Mouse (Mus musculus) v-Abl transformed pro-B cells (cell line): ENCODE results near the gene Ctnnbip1.

ENCODE experiments used
- in situ Hi-C, 2 experiments: fragments of 400-800 bp; cut with MboI; formaldehyde crosslinking; loops; one replicate each; pipeline ENCODE4 v1.15.1; 2025; ENCODE audit not compliant: unreplicated experiment in 2 of 2

Ctnnbip1 gene

DNA sequence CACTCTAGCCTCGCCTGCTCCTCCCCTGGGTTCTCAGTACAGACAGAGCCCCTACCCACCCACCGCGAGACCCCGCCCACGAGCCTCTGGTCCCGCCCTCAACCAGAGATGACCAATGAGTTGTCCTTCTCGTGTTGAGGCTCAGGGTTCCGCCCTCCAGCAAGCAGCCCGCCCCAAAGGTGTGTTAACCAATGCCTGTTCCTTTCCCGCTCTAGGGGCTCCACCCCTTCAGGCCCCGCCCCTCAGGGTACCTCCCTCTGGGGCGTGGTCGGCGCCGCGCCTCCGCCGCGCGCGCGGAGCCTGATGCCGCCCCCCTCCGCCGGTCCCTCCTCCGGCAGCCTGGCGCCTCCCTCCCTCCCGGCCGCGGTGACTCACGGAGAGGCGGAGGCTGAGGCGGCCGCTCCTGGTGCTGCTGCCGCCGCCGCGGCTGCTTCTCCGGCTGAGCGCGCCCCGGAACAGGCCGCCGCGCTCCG lies at the start of gene Ctnnbip1:
Gene Ctnnbip1 (plus strand): TSS at position 369 of the 473 bp plus-strand sequence.
- in situ Hi-C loops: no loop called here

DNA sequence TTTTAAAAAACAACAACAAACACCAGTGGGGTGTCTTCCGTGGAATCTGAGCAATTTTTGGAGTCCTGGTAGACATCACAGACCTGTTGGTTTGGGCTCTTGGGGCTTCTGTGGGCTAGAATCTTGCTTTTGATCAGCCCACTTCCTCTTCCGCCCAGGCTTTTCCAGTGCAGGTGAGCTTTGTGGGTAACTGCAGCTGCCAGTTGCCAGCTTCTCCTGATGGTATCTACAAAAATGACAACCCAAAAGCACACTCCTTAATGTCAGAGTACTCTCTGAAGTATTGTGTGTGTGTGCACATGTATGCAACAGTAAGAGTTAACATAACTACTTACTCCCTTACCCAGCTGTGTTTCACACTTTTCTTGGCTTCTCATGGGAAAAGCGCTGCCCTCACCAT lies 48.5 kb upstream of the Ctnnbip1 start:
- in situ Hi-C loops: no loop called here

DNA sequence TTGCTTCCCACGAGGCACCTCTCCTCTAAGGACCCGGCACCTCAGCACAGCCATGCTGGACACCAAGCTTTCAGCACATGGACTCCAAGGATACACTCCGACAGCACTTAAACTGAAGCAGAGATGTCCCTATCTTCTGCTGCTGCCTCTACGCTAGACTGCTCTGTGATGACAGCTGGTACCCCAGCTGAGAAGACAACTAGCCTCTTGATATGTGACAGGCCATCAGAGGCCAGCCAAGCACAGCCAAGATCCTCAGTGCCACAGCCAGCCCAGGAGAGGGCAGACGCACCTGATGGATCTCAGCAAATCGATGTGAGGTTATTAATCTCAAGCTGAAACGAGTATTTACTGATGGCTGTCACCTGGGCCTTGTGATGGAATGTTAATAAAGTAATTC lies 42.9 kb upstream of the Ctnnbip1 start:
- in situ Hi-C loops: no loop called here

DNA sequence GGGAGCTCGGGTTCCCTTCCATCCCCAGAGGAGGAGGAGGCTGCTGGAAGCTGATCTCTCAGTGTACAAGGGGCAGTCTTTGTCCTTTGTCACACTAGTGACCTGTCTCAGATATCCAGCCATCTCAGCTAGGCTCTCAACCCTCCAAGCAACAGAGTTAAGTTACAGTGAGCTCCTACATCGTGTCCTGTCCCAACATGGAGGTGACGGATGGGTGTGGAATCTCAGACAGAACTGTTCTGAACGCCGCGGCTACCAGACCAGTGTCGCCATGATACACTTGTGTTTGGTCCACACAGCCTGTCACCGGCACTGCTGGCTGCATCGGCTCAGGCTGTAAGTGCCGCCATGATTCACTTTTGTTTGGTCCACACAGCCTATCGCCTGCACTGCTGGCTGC lies 41.0 kb upstream of the Ctnnbip1 start, which contains the start of gene Tmem274:
Gene Tmem274 (plus strand): TSS at position 301 of the 400 bp plus-strand sequence.
- in situ Hi-C loops: no loop called here

DNA sequence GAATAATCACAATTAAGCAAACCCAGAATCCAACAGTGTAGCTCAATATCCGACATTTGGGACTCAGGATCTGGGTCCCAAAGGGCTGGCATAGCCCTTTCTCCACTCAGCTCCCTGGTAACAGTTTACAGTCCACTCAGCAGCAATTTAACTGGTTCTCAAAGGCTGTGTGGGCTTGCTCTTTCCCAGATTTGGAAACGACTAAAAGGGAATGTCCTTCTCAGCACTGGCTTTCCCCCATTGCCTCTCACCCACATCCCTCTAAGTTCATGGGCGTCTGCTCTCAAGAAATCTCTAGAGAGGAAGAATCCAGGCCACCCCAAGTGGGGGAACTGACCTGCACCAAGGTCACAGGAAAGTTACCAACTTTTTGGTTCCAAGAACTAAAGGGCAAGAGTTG lies 33.5 kb upstream of the Ctnnbip1 start:
- in situ Hi-C loops: no loop called here

DNA sequence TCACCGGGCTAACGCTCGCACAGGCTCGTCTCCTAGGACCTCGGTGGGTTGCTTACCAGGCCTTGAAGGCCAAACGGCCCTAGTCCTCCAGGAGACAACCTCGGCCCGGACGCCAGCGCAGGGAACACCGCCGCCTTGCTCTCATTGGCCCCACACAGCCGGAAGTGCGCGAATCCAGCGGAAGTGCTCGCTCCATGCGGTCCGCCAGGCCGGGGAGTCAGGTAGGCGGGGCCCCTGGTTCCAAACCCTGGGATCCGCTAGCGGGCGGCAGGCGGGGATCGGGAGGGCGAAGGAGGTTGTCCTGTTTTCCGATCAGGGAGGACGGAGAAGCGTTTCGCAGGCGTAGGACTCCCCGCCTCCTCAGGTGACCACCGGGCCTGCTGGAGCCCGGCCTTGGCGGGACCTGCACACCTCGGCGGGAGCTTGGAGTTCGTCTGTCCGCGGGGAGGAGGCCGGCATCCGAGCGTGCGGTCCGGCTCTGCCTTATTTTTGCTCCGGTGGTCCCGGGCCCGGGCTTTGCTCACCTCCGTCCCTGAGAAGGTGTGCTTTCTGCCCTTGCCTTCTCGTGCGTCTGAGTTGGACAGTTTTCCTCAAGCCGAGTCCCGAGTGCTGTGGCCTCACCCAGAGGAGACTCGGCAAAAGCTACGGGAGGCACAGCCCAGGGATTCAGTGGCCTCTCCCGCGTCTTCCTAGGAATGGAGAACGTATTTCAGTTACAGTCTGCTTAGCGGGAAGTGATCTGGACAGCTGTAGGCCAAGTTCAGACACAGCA lies 32.8 kb upstream of the Ctnnbip1 start, which contains the start of the genes Nmnat1 and Lzic:
Gene Nmnat1 (minus strand): TSS at position 150 of the 772 bp plus-strand sequence.
Gene Lzic (plus strand): TSS at position 177 of the 772 bp plus-strand sequence.
- in situ Hi-C loops: no loop called here

DNA sequence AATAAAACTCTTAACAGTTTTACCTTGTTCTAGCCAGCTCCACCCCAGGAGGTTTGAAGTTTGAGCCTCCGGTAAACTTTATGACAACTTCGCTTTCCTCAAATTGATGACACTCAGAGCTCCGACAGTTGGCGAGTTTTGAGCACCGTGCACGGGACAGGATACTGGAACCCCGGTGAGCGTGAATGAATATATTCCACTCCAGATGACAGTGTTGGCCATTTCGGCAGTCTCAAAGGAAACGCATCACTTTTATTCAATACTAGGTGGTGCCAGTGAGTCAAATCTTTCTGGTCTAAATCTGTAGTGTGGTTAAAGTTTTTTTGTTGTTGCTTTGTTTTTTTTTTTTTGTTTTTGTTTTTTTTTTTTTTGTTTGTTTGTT lies 32.2 kb upstream of the Ctnnbip1 start:
- in situ Hi-C loops: no loop called here

DNA sequence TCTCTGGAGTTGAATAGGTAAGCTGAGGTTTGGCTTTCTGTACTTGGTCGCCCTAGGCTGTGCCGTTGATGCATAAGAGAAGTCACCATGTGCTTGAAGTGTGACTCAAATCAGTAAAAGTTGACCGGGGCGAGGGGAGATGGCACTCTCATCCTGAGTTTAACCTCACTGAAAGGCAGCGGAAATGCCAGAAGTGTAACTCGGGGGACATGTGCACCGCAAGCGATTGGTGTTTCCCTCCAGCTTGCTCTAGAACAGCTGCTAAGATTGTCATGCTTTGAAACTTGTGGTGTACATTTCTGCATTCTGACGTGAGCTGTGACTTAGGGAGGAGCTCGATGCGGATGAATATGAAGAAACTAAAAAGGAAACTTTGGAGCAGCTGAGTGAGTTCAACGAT lies 30.3 kb upstream of the Ctnnbip1 start:
- in situ Hi-C loops: no loop called here

DNA sequence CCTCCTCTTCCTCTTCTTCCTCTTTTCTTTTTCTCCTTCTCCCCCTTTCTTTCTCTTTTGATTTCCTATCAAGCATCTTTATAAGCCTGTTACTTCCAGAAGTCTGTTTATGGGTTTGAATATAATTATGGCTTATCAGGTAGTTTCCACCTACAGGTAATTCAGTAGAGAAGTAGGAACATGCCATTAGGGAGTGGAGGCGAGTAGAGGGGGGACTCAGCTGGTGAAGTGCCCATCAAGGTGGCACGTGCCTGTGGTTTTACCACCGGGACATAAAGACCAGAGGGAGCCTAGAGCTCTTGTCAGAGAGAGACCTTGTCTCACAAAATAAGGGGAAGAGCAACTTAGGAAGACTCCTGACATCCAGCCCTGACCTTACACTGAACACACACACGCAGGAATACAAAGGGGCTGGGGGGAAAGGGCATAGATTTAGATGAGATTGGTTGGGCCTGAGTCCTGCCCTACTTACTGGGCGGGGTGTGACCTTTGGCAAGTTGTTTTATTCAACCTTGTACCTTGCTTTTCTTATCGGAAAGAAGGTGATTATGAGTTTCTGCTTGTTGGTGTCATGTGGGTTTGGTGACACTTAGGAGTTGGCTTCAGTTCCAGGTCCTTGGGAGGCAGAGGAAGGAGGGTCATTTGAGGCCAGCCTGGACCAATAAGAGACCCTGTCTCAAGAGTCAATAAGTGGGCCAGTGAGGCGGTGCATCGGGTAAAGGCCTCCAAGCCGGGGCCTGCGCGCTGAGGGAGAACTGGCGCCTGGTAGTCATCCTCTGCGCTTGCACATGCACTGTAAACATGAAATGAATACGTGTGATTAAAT lies 28.4 kb upstream of the Ctnnbip1 start:
- in situ Hi-C loops: loop anchor here in 1 of 2 experiments (5.0 kb wide), 1 partner anchor 37 kb away; the partner anchor contains the start of gene Rbp7

DNA sequence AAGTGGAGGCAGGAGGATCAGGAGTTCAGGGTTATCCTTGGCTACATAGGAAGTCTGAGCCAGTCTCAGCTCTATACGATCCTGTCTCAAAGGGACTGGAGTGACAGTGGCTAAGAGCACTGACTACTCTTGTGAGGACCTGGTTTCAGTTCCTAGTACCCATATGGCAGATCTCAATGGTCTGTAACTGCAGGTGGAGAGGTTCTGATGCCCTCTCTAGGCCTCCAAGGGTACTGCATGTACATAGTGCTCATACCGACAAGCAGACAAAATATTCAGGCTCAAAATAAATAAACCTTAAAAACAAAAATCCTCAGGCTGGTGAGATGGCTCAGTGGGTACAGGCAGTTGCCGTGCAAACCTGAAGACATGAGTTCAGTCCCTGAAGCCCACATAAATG lies 26.9 kb upstream of the Ctnnbip1 start:
- in situ Hi-C loops: loop anchor here in 1 of 2 experiments (5.0 kb wide), 1 partner anchor 39 kb away; the partner anchor contains the start of gene Rbp7

DNA sequence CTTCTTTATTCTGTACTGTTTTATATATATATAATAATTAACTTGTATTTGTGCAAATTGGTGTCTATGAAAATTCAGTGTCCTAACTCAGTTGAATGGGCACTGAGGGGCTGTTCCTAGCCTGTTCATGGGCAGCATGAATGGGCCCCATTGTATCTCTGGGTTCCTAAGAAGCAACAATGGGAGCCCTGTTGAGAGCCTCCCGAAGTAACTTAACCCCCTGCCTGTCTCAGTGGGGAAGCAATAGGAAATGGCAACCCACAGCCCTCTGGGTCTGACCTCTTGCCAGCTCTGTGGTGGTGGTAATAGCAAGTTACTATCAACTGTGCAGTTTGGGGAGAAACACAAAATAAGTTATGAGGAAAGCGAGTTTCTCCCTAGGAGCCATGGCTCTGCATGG lies 21.4 kb upstream of the Ctnnbip1 start:
- in situ Hi-C loops: no loop called here

DNA sequence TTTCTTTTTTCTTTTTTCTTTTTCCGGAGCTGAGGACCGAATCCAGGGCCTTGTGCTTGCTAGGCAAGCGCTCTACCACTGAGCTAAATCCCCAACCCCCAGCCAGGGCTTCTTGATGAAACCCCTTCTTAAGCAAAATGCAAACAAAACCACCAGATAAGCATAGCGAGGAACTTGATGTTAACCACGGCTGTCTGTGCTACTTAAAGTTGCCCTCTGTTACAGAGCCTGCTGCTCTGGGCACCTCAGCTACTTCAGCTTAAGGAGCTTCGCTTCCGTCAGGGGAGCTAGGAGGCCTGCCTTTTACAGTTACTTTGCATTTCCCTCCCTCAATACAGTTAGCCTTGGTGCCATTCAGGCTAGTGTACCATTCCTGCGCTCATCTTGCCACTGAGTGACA lies 19.1 kb upstream of the Ctnnbip1 start:
- in situ Hi-C loops: no loop called here

DNA sequence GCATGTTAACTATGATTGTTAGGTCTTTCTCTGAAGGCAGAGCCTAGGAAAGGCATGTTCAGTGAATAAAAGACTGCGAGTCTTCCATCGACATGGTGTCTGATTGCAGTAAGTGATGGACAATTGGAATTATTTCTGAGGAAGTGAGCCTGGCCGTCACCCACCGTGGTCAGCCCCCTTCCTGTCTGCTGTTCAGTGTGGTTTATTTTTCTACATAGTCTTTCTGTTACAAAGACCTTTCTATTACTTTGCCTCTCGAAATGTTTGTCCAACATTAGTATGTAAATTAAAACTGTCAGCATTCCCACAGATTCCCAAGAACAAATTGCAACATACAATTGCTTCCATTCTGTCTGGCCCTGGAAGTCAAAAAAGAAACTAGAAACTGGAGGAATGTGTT lies 18.2 kb upstream of the Ctnnbip1 start:
- in situ Hi-C loops: no loop called here

DNA sequence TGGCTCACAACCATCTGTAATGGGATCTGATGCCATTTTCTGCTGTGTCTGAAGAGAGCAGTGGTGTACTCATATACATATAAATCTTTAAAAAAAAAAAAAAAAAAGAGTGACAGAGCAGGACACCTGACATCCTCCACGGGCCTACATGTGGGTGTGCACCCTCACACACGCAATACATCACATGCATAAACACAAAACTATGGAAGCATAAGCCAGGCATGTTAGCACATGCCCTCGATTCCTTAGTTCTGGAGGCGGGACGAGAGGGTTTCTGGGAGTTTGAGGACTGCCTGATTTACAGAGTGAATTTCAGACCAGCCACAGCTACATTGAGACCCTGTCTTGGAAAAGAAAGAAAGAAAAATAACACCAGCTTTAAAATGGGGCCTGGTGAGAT lies 13.7 kb upstream of the Ctnnbip1 start:
- in situ Hi-C loops: no loop called here

DNA sequence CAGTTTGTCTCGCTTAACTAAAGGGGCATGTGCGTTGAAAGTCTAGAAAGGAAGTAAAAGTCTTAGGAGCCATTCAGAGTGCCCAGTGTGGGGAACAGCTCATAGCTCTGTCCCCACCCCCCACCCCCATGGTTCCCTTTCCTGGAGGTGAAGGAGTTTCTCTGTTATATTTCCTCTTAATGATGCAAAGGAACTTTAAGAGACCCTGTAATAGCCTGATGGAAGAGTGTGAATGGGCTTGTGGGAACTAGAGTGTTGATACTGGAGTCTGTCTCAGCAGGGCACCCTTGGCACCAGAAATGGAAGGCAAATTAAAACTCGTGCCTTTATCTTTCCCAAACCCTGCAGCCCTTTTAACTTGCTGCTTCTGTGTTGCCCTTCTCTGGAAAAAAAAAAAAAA lies 13.2 kb upstream of the Ctnnbip1 start:
- in situ Hi-C loops: no loop called here

DNA sequence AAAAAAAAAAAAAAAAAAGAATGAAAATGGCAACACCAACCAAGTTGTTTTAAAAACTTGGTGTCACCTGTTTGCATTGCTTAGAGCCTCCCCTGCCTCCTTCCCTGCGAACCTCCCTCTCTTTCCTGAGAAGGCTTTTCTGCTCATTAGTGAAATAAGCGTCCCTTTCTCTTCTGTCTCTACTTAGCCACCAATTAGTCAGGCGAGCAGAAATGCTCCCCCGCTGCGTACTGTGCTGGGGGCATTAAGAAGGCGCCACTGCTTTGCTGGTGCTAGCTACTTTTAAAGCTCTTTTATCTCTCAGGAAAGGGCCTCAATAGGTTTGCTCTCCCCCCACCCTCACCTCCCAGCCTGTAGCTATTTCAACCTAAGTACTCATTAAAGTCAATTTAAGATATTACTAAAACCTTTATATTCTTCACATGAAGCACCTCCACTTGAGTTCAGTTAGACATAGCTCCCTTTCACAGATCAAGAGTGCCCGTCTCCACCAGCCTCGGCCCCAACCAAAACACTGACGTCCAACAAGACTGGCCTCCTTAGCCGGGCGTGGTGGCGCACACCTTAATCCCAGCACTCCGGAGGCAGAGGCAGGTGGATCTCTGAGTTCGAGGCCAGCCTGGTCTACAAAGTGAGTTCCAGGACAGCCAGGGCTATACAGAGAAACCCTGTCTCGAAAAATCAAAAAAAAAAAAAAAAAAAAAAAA lies 12.6 kb upstream of the Ctnnbip1 start:
- in situ Hi-C loops: no loop called here

DNA sequence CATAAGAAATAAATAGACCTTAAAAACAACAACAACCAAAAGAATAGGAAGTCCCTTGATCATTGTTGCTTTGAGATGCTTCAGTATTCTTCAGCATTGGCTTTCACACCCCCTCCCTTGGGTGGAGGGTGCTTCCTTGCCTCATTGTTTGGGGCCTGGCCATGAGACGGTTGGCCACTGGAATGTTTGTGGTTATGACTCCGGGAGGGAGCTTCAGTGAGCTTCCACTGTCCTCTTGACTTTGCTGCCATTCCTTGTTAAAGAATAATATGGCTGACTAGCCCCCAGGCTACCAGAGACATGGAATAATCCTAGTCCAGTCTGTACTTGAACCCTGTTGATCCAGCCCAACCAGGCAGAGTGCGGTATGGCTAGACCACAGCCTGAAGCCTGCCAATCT lies 11.1 kb upstream of the Ctnnbip1 start:
- in situ Hi-C loops: no loop called here

DNA sequence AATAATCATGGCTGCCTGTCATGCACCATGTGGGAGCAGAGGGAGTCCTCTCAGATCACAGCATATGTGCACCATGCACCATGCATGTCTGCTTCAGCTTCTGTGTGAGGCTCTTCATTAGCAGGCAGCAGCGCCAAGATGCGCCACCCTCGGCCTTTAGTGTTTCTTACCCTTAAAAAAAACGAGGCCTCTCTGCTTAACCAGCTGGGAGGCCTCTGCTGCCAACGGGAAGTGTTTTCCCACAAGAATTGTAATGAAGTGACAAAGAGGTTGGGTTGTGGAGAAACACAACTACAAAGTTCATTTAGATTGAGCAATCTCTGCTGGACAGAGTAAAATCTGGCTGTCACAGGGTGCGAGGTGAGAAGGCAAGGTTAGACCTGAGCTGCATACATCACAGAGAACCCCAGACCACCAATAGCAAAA lies 6.8 kb upstream of the Ctnnbip1 start:
- in situ Hi-C loops: no loop called here

DNA sequence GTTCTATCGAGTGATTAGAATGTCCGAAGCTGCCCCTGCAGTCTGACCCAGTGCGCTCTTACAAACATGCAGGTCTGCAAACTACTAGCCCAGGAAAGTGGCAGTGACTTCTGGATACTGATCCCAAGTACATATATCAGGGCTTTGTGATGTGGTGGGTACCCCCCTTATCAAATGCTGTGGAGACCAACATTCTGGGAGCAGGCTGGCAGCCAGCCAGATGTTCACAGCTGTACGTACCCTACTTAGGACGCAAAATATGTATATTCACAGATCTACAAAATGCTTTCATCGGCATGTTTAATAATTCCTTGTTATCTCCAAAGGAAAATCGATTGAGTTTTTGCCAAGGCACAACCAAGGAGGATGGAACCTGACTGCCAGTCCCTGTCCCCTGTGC lies 6.0 kb upstream of the Ctnnbip1 start:
- in situ Hi-C loops: no loop called here

DNA sequence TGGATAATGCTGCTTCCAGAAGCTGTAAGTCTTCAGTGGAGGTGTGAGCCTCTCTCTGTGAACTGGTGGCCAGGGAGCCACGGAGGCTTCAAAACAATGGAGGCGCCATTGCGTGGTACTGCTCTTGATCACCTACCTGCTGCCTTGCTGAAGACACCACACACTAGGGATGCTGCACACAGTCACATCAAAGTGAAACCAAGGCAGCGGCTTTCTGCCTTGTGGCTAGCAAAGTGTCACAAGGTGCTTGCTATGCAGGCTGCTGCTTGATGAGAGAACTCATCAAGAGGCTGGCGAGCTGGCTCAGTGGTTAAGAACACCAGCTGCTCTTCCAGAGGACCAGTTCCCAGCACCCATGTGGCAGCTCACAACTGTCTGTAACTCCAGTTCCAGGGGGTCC lies 2.3 kb upstream of the Ctnnbip1 start:
- in situ Hi-C loops: no loop called here
